Mouse (Mus musculus) heart, postnatal 0 days (tissue): ENCODE measurements around the gene Serinc4. TPM values are rescaled to one million over a fixed set of nuclear protein-coding genes. Genes with fewer than 3 reads are reported as not detected.
A peak's percentile ranks its signal among the peaks of the same experiment; 100 is the strongest.

Experiments
- ATAC-seq: fragments of 200-750 bp; cut with Nextera tagmentation; 2 replicates; pipeline ENCODE4 v1.8.0; 2017; ENCODE audit warnings: low read depth, moderate number of reproducible peaks, moderate library complexity; ENCODE audit not compliant: insufficient read depth
- DNase-seq: peaks from one replicate; pipeline ENCODE4 v3.0.0-alpha.2; 2016; ENCODE audit warnings: low spot score
- H3K27ac ChIP-seq: fragments of 300-500 bp; sonication (generic); 2 replicates; pipeline ENCODE4 v1.5.1; 2014; ENCODE audit warnings: low read depth, mild to moderate bottlenecking
- H3K27me3 ChIP-seq: fragments of 300-500 bp; sonication (generic); 2 replicates; pipeline ENCODE4 v1.6.1; 2014; ENCODE audit warnings: low read length, mixed read lengths; ENCODE audit not compliant: control insufficient read depth, insufficient read depth
- H3K36me3 ChIP-seq: fragments of 300-500 bp; sonication (generic); replicated peaks from 2 replicates; pipeline ENCODE4 v1.6.1; 2014; ENCODE audit warnings: low read length, mixed read lengths; ENCODE audit not compliant: control insufficient read depth, insufficient read depth
- H3K4me1 ChIP-seq: fragments of 300-500 bp; sonication (generic); 2 replicates; pipeline ENCODE4 v1.6.1; 2014; ENCODE audit warnings: antibody characterized with exemption; ENCODE audit not compliant: control insufficient read depth, insufficient read depth
- H3K4me2 ChIP-seq: fragments of 300-500 bp; sonication (generic); 2 replicates; pipeline ENCODE4 v1.6.1; 2014; ENCODE audit warnings: low read depth, mild to moderate bottlenecking, low read length, moderate library complexity
- H3K4me3 ChIP-seq: fragments of 300-500 bp; sonication (generic); 2 replicates; pipeline ENCODE4 v1.5.1; 2014; ENCODE audit warnings: low read depth, low read length
- H3K9ac ChIP-seq: fragments of 300-500 bp; sonication (generic); replicated peaks from 2 replicates; pipeline ENCODE4 v1.6.1; 2014; ENCODE audit warnings: low read depth, low read length, mixed read lengths
- H3K9me3 ChIP-seq: fragments of 300-500 bp; sonication (generic); replicated peaks from 2 replicates; pipeline ENCODE4 v1.6.1; 2016; ENCODE audit warnings: low read length; ENCODE audit not compliant: control insufficient read depth
- CTCF ChIP-seq: IDR thresholded peaks from 2 replicates; pipeline ENCODE4 v1.5.1; 2016; ENCODE audit warnings: antibody characterized with exemption, control low read depth, low read depth
- EP300 ChIP-seq: IDR thresholded peaks from 2 replicates; pipeline ENCODE4 v1.6.1; 2016; ENCODE audit warnings: antibody characterized with exemption, low read depth
- WGBS: fragments of 180-500 bp; shearing (Covaris S2); extraction: QIAGEN DNeasy Blood & Tissue Kit; methylation state at CpG from one replicate; pipeline ENCODE4 v1.1.7; 2014; 5-methylcytosine and 5-hydroxymethylcytosine counted together
- polyA plus RNA-seq: library from polyadenylated mRNA; unstranded; fragments of >200 nt; fragmentation: Nextera tagmentation; extraction: Ambion mirVana; gene quantifications from 2 replicates; pipeline ENCODE4 v1.2.1, GENCODE M21; 2015
- total RNA-seq: library from RNA; depleted of rRNA; stranded (reverse); fragments of >200 nt; gene quantifications from 2 replicates; pipeline ENCODE4 v1.2.3, GENCODE M21; 2014; ENCODE audit warnings: low replicate concordance

Serinc4 gene
- total and polyA plus RNA-seq, 2 experiments from 2014 or later = 0.04 TPM; not detected in 1

DNA sequence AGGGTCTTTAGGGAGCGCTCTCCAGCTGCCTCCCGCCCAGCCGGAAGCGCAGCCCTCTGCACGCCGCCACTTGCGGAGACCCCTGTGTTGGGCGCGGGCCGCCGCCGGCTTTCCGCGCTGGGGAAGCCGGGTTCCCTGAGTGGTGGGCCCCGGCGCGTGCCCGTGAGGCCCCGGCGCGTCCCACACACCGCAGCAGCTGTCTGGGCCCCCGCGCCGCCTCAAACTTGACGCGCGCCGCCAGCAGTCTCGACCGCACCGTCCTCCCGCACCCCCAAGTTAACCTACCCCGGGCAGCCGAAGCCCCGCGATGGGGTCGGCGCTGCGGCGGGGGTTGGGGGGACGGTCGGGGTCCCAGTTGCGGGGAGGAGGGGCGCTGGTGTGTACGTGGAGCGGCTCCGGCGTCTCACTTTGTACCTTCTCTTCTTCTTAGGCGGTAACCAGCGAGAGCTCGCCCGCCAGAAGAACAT is 7.0 kb downstream of the Serinc4 start:
- DNase-seq (no peak), ATAC-seq (peak; percentile 6)
- 0 out of 2 replicates have a peak, but pooled peaks have one; percentile 8 for TF ChIP-seq EP300
- TF ChIP-seq CTCF = no peak
- Histone ChIP-seq H3K4me2 (peak overlapping the region; percentile 90), H3K36me3 (peaks cover 17% of the 10 kb centered on the region), H3K9me3 (no peaks in the 10 kb centered on the region), H3K27me3 (no peaks in the 10 kb centered on the region), H3K9ac (peak overlapping the region; percentile 98), H3K27ac (peak overlapping the region; percentile 99), H3K4me1 (peaks cover 34% of the 10 kb centered on the region), H3K4me3 (peak overlapping the region; percentile 99)
- under 1% methylated on average over 50 of the region's 54 CpGs for whole genome bisulfite sequencing

GRCm38 (mm10) chr2:121448739-121449535 is 7.6 kb downstream of the Serinc4 start, which contains the start of gene Serf2:
TSS of gene Serf2 (plus strand) at chr2:121449195.
- under 1% methylated on average over 71 of the region's 74 CpGs for WGBS
- DNase-seq = peak; percentile 99
- no peaks in the 10 kb centered on the region for H3K27me3 ChIP-seq
- peaks cover 31% of the 10 kb centered on the region for H3K4me1 ChIP-seq
- H3K36me3 ChIP-seq = peaks cover 17% of the 10 kb centered on the region
- H3K4me2 ChIP-seq = peak within 1 kb of the TSS; percentile 90
- H3K9me3 ChIP-seq = no peaks in the 10 kb centered on the region
- peak within 1 kb of the TSS; percentile 99 for H3K4me3 ChIP-seq
- peak within 1 kb of the TSS; percentile 99 for H3K27ac ChIP-seq
- peak within 1 kb of the TSS; percentile 98 for H3K9ac ChIP-seq
- ATAC-seq = peak; percentile 96
- TF ChIP-seq CTCF (no peak), EP300 (peak; percentile 67)

- TF ChIP-seq EP300 (no peak), CTCF (peak; percentile 24; the same call in 1 of the 2 replicates)
- Histone ChIP-seq H3K9ac (peak overlapping the region; percentile 64), H3K4me2 (peak overlapping the region; percentile 86), H3K27ac (peak overlapping the region; percentile 99), H3K27me3 (no peaks in the 10 kb centered on the region), H3K9me3 (no peaks in the 10 kb centered on the region), H3K36me3 (peaks cover 15% of the 10 kb centered on the region), H3K4me1 (peaks cover 26% of the 10 kb centered on the region; the same call in 1 of the 2 replicates), H3K4me3 (peak overlapping the region; percentile 99)
- WGBS = 14% methylated on average over 9 of the region's 9 CpGs
- DNase-seq (peak; percentile 60), ATAC-seq (no peak)
These were observed 8.4 kb downstream of the Serinc4 start for GRCm38 (mm10) chr2:121448136-121448535.

DNA sequence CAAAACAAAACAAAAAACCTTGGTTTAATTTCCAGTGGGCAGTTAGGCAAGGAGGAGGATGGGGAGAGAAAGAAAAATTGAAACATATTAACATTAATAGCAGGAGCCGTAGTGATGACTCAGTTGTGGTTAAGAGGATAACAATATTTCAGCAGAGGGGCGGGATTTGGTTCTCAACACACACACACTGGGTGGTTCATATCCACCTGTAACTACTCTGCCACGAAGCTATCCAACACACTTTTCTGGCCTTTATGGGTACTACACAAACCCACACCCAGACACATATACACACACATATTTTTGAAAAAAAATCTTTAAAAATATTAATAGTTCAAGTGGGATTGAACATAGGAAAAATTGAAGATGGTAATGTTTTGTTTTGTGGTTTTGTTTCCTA is 9.6 kb downstream of the Serinc4 start:
- H3K4me3 ChIP-seq = no peak overlapping the region
- H3K27ac ChIP-seq = no peak overlapping the region
- no peaks in the 10 kb centered on the region for H3K9me3 ChIP-seq
- H3K36me3 ChIP-seq = peaks cover 4% of the 10 kb centered on the region; the same call in 1 of the 2 replicates
- H3K27me3 ChIP-seq = no peaks in the 10 kb centered on the region
- H3K4me1 ChIP-seq = peaks cover 26% of the 10 kb centered on the region
- no peak overlapping the region for H3K9ac ChIP-seq
- ATAC-seq (no peak), DNase-seq (no peak)
- no peak overlapping the region for H3K4me2 ChIP-seq
- WGBS = 86% methylated on average over 3 of the region's 3 CpGs
- TF ChIP-seq EP300 = no peak

- H3K9me3 ChIP-seq = no peaks in the 10 kb centered on the region
- DNase-seq (no peak), ATAC-seq (no peak)
- H3K36me3 ChIP-seq = peaks cover 2% of the 10 kb centered on the region; the same call in 1 of the 2 replicates
- WGBS = 83% methylated on average over 4 of the region's 4 CpGs
- no peak overlapping the region for H3K4me2 ChIP-seq
- H3K4me3 ChIP-seq = no peak overlapping the region
- TF ChIP-seq EP300 (no peak), CTCF (no peak)
- H3K4me1 ChIP-seq = peaks cover 27% of the 10 kb centered on the region
- H3K27ac ChIP-seq = no peak overlapping the region
- no peaks in the 10 kb centered on the region for H3K27me3 ChIP-seq
- H3K9ac ChIP-seq = no peak overlapping the region
These were observed 10.1 kb downstream of the Serinc4 start for GRCm38 (mm10) chr2:121446506-121446905.
